Mouse (Mus musculus) E14TG2a.4 (cell line): ENCODE measurements around the gene Raph1.

Experiments
- H3K27me3 ChIP-seq: 2 replicates; pipeline ENCODE4 v1.6.1; 2014; ENCODE audit warnings: low read length, control low read depth; ENCODE audit not compliant: insufficient read depth
- H3K36me3 ChIP-seq: 2 replicates; pipeline ENCODE4 v1.6.1; 2014; ENCODE audit warnings: low read length, control low read depth; ENCODE audit not compliant: insufficient read depth
- H3K4me1 ChIP-seq: replicated peaks from 2 replicates; pipeline ENCODE4 v1.6.1; 2014; ENCODE audit warnings: low read depth, low read length, control low read depth
- H3K4me3 ChIP-seq: replicated peaks from 2 replicates; pipeline ENCODE4 v1.5.1; 2014; ENCODE audit warnings: mild to moderate bottlenecking, low read length
- H3K9me3 ChIP-seq: 2 replicates; pipeline ENCODE4 v1.6.1; 2014; ENCODE audit warnings: low read length, control low read depth
- CTCF ChIP-seq: conservative IDR thresholded peaks from 2 replicates; pipeline ENCODE4 v1.5.1; 2014; ENCODE audit warnings: low read length
- NANOG ChIP-seq: IDR thresholded peaks from 2 replicates; pipeline ENCODE4 v1.6.1; 2014; ENCODE audit warnings: borderline replicate concordance, low read length, mixed read lengths
- POU5F1 ChIP-seq: IDR thresholded peaks from 2 replicates; pipeline ENCODE4 v1.6.1; 2014; ENCODE audit warnings: low read length, borderline replicate concordance

Raph1 gene

GRCm38 (mm10) chr1:60599013-60599701, 32.3 kb upstream of the Raph1 start:
- Histone ChIP-seq H3K4me3 (no peak overlapping the region), H3K27me3 (no peaks in the 10 kb centered on the region), H3K4me1 (peaks cover 7% of the 10 kb centered on the region), H3K36me3 (no peaks in the 10 kb centered on the region), H3K9me3 (no peaks in the 10 kb centered on the region)
- no peak for TF ChIP-seq NANOG
- TF ChIP-seq CTCF, result no peak

- no peaks in the 10 kb centered on the region for H3K36me3 ChIP-seq
- H3K27me3 ChIP-seq, result no peaks in the 10 kb centered on the region
- TF ChIP-seq CTCF (no peak), POU5F1 (no peak), NANOG (no peak)
- H3K4me1 ChIP-seq, result peaks cover 7% of the 10 kb centered on the region
- no peak overlapping the region for H3K4me3 ChIP-seq
- no peaks in the 10 kb centered on the region for H3K9me3 ChIP-seq
These were observed 29.7 kb upstream of the Raph1 start for GRCm38 (mm10) chr1:60596386-60597320.

- TF ChIP-seq POU5F1, result no peak
- no peak for TF ChIP-seq CTCF
- TF ChIP-seq NANOG, result no peak
- Histone ChIP-seq H3K9me3 (no peaks in the 10 kb centered on the region), H3K27me3 (no peaks in the 10 kb centered on the region), H3K4me3 (no peak overlapping the region), H3K4me1 (peaks cover 7% of the 10 kb centered on the region), H3K36me3 (no peaks in the 10 kb centered on the region)
These were observed 26.2 kb upstream of the Raph1 start for GRCm38 (mm10) chr1:60593101-60593500.

GRCm38 (mm10) chr1:60588887-60589629, 22.2 kb upstream of the Raph1 start:
- H3K9me3 ChIP-seq, result peaks cover 27% of the 10 kb centered on the region
- no peaks in the 10 kb centered on the region for H3K27me3 ChIP-seq
- 0 out of 2 replicates have a peak, but pooled peaks cover 2% of the 10 kb centered on the region for H3K4me1 ChIP-seq
- no peak overlapping the region for H3K4me3 ChIP-seq
- H3K36me3 ChIP-seq, result no peaks in the 10 kb centered on the region
- no peak for TF ChIP-seq NANOG
- no peak for TF ChIP-seq CTCF
- no peak for TF ChIP-seq POU5F1

- H3K27me3 ChIP-seq, result no peaks in the 10 kb centered on the region
- no peaks in the 10 kb centered on the region for H3K36me3 ChIP-seq
- H3K9me3 ChIP-seq, result peaks cover 20% of the 10 kb centered on the region
- H3K4me1 ChIP-seq, result 0 out of 2 replicates have a peak, but pooled peaks cover 4% of the 10 kb centered on the region
- H3K4me3 ChIP-seq, result no peak overlapping the region
- TF ChIP-seq POU5F1 (no peak), CTCF (no peak), NANOG (no peak)
These were observed 14.1 kb upstream of the Raph1 start for GRCm38 (mm10) chr1:60580990-60581389.

- H3K36me3 ChIP-seq, result no peaks in the 10 kb centered on the region
- 0 out of 2 replicates have a peak, but pooled peaks cover 4% of the 10 kb centered on the region for H3K4me1 ChIP-seq
- no peak overlapping the region for H3K4me3 ChIP-seq
- H3K27me3 ChIP-seq, result no peaks in the 10 kb centered on the region
- H3K9me3 ChIP-seq, result peaks cover 9% of the 10 kb centered on the region
- TF ChIP-seq NANOG (no peak), CTCF (no peak), POU5F1 (no peak)
These were observed 13.0 kb upstream of the Raph1 start for GRCm38 (mm10) chr1:60579886-60580285.

GRCm38 (mm10) chr1:60572699-60573098, 5.8 kb upstream of the Raph1 start:
- H3K4me3 ChIP-seq, result no peak overlapping the region
- H3K9me3 ChIP-seq, result no peaks in the 10 kb centered on the region
- H3K4me1 ChIP-seq, result peaks cover 17% of the 10 kb centered on the region
- no peak for TF ChIP-seq CTCF
- no peak for TF ChIP-seq NANOG
- no peak for TF ChIP-seq POU5F1
- H3K36me3 ChIP-seq, result no peaks in the 10 kb centered on the region
- no peaks in the 10 kb centered on the region for H3K27me3 ChIP-seq

GRCm38 (mm10) chr1:60569741-60570140, 2.8 kb upstream of the Raph1 start:
- Histone ChIP-seq H3K4me1 (peaks cover 28% of the 10 kb centered on the region), H3K36me3 (no peaks in the 10 kb centered on the region), H3K4me3 (0 out of 2 replicates have a peak overlapping the region, but pooled peaks have one; percentile 48), H3K9me3 (no peaks in the 10 kb centered on the region), H3K27me3 (no peaks in the 10 kb centered on the region)
- TF ChIP-seq CTCF (no peak), POU5F1 (no peak), NANOG (no peak)
